Mouse (Mus musculus): Measurements from ENCODE around the gene Cyp4f18. TPM values are rescaled to one million over a fixed set of nuclear protein-coding genes. Genes with fewer than 3 reads are reported as not detected.
A peak's percentile ranks its signal among the peaks of the same experiment; 100 is the strongest.

Cyp4f18 gene
- polyA plus RNA-seq, 1 experiment from 2014 or later, result 2.6 TPM

DNA sequence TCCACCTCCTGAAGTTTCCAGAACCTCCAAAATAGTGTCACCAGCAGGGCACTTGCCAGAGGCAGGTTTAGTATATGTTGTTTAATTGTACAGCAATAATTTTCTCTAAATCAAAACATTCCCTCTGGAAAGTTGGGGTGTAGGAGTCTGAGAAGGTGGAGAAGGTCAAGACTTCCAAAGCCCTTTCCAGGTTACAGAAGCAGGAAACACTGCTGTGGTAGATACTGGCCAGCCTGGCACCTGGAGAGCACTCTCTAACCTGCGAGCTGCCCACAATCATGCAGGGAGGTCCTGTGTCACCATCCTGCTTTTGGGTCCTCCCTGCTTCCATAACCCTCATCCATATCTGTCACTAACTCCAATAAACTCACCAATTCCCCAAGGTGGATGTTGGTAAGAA is 2.7 kb downstream of the Cyp4f18 start:
- no peaks in the 10 kb centered on the region for H3K27me3 ChIP-seq (replicated peaks)
- H3K4me1 ChIP-seq (replicated peaks), result no peaks in the 10 kb centered on the region
- 76% methylated on average over 1 of the region's 1 CpGs for WGBS
- H3K9me3 ChIP-seq, result no peaks in the 10 kb centered on the region
- ATAC-seq, result no peak
- no peak overlapping the region for H3K4me2 ChIP-seq (replicated peaks)
- no peak overlapping the region for H3K4me3 ChIP-seq (replicated peaks)
- H3K9ac ChIP-seq, result no peak overlapping the region
- H3K27ac ChIP-seq, result no peak overlapping the region
- no peaks in the 10 kb centered on the region for H3K36me3 ChIP-seq

DNA sequence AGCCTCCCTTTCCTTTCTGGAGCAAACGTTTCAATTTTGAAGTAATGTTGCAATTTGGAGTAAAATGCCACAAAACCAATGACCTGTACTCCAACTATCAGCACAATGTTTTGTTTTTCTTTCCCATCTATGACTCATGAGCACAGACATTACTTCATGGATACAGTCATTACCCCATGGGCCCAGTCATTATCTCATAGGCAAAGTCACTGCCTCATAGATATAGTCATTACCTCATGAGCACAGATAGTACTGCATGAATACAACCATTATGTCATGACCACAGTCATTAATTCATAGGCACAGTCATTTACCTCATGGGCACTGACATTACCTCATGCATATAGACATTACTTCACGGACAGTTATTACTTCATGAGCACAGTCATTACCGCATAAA is 3.5 kb downstream of the Cyp4f18 start:
- Histone ChIP-seq H3K27me3 (replicated peaks) (no peaks in the 10 kb centered on the region), H3K27ac (no peak overlapping the region), H3K36me3 (no peaks in the 10 kb centered on the region), H3K9ac (no peak overlapping the region), H3K4me3 (replicated peaks) (no peak overlapping the region), H3K4me1 (replicated peaks) (no peaks in the 10 kb centered on the region), H3K9me3 (no peaks in the 10 kb centered on the region), H3K4me2 (replicated peaks) (no peak overlapping the region)
- 75% methylated on average over 3 of the region's 3 CpGs for WGBS
- no peak for ATAC-seq

DNA sequence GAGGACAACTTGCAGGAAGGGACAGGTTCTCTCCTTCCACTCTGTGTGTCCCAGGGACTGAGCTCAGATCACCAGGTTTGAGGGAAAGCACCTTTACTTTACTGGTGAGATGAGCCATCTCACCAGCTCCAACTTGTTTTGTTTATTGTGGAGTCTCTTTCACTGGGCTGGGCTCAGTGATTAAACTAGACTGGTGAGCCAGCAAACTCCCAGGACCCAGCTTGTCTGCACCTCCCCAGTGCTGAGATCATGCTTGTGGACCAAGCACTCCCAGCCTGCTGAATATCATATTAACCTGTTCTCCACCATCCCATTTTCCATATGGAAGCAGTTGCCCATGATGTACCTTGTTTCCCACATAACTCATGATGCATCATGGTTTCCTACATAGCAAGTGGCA is 6.5 kb downstream of the Cyp4f18 start:
- no peak for ATAC-seq
- no peak overlapping the region for H3K27ac ChIP-seq
- no peaks in the 10 kb centered on the region for H3K36me3 ChIP-seq
- H3K4me2 ChIP-seq (replicated peaks), result no peak overlapping the region
- H3K4me3 ChIP-seq (replicated peaks), result no peak overlapping the region
- H3K9me3 ChIP-seq, result no peaks in the 10 kb centered on the region
- no peaks in the 10 kb centered on the region for H3K4me1 ChIP-seq (replicated peaks)
- no peak overlapping the region for H3K9ac ChIP-seq
- no peaks in the 10 kb centered on the region for H3K27me3 ChIP-seq (replicated peaks)

DNA sequence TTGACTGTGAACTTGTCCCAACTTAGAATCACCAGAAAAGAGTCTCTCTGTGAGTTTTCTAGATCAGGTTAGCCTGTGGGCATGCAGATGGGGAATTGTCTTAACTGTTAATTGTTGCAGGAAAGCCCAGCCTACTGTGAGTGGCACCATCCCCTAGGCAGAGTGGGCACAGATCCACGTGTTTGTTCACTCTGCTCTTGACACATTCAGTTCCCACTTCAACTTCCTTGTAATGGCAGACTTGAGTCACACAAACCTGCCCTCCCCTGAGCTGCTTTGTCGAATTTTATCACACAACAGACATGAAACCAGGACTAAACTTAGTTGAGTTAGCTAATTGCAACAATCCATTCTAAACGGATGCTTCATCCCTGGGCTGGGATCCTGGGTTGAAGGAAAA is 9.2 kb downstream of the Cyp4f18 start:
- WGBS, result 64% methylated on average over 3 of the region's 3 CpGs
- Histone ChIP-seq H3K36me3 (no peaks in the 10 kb centered on the region), H3K4me2 (replicated peaks) (no peak overlapping the region), H3K9me3 (no peaks in the 10 kb centered on the region), H3K27me3 (replicated peaks) (no peaks in the 10 kb centered on the region), H3K4me3 (replicated peaks) (no peak overlapping the region), H3K27ac (no peak overlapping the region), H3K9ac (no peak overlapping the region), H3K4me1 (replicated peaks) (no peaks in the 10 kb centered on the region)
- ATAC-seq, result no peak

DNA sequence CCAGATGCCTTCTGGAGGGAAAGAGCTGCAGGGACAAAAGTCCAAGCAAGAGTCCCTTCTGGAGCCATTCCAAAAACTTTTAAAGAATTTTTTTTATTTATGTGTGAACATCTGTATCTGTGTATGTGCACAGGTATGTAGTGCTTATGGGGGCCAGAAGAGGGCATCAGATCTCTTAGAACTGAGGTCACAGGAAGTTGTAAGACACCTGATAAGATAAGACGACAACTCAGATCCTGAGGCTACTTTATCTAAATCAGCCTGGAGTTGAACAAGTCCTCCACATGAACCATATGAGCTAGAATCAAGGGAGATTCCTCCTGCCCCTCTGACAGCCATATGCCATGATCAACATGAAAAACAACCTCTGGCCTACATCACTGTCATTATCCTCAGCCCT is 10.0 kb downstream of the Cyp4f18 start:
- Histone ChIP-seq H3K4me2 (replicated peaks) (no peak overlapping the region), H3K4me1 (replicated peaks) (no peaks in the 10 kb centered on the region), H3K9me3 (no peaks in the 10 kb centered on the region), H3K27me3 (replicated peaks) (no peaks in the 10 kb centered on the region), H3K27ac (no peak overlapping the region), H3K36me3 (no peaks in the 10 kb centered on the region), H3K4me3 (replicated peaks) (no peak overlapping the region), H3K9ac (no peak overlapping the region)
- 68% methylated on average over 1 of the region's 1 CpGs for WGBS
- ATAC-seq, result no peak

DNA sequence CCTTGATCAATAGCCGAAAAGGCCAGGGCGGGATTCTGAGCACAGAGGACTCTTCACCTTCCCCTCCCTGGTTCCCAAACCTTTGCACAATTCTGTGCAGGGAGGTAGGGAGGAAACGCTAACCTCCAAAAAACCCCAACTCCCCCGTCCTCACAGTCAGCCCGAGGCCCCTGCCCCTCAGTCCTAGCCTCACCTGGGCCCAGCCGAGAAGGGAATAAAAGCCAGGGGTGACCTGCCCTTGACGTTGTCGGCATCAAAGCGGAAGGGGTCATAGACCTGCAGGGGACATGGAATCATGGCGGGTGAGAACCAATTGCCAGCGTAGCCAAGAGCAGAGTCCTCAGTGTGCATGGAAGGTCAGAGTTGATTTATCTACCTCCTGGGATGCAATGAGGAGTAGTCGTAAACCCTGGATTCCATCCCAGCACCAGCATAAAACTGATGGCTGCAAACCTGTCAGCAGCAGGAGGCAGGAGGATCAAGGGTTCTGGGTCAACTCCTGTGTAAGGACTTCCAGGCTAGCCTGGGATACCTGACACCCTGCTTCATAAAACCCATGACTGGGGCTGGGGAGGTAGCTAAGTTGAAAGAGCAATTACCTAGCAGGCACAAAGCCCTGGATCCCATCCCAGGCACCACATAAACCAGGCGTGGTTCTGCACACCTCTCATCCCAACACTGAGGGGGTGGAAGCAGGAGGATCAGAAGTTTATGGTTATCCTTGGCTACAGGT is 20.4 kb downstream of the Cyp4f18 start:
- Histone ChIP-seq H3K27ac (0 out of 2 replicates have a peak overlapping the region, but pooled peaks have one; percentile 36), H3K36me3 (no peaks in the 10 kb centered on the region), H3K4me1 (replicated peaks) (0 out of 2 replicates have a peak, but pooled peaks cover 2% of the 10 kb centered on the region), H3K27me3 (replicated peaks) (no peaks in the 10 kb centered on the region), H3K9me3 (no peaks in the 10 kb centered on the region), H3K4me3 (replicated peaks) (peak overlapping the region; percentile 45), H3K4me2 (replicated peaks) (peak overlapping the region; percentile 74), H3K9ac (peak overlapping the region; percentile 46)
- peak; percentile 27; the same call in 1 of the 2 replicates for ATAC-seq
- WGBS, result 49% methylated on average over 13 of the region's 13 CpGs

DNA sequence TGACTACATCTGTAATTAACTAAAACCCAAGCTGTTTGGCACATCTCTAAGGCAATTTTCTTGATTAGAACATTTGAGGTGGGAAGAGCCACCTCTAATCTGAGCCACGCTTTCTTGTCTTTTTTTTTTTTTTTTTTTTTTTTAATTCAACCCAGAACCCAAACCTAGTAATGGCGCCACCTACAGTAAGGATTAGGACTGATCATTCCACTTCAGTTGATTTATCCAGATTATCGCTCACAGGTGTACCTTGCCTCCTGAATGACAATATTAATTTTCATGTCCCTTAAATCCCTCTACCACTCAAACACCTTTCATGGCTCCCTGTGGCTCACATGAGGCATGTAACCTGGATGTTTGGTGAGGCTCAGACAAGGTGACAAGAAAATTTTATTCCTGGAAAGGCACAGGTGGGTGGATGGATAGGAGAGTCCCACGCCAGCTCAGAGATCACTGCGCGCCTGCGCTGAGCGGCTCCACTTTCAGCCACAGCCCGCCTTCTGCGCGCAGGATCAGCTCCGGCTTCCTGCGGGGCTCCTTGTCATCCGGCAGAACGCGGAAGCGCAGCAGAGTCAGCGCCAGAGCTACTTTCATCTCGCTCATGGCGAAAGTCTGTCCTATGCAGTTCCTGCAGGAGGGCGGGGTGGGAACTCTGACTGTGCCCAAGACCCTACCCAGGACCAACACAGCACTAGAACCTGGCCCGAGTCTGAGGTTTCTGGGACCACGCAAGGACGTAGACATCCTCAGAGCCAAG is 21.1 kb downstream of the Cyp4f18 start:
- ATAC-seq, result peak; percentile 94
- 0 out of 2 replicates have a peak overlapping the region, but pooled peaks have one; percentile 36 for H3K27ac ChIP-seq
- peak overlapping the region; percentile 45 for H3K4me3 ChIP-seq (replicated peaks)
- 0 out of 2 replicates have a peak, but pooled peaks cover 2% of the 10 kb centered on the region for H3K4me1 ChIP-seq (replicated peaks)
- no peaks in the 10 kb centered on the region for H3K9me3 ChIP-seq
- no peaks in the 10 kb centered on the region for H3K36me3 ChIP-seq
- peak overlapping the region; percentile 46 for H3K9ac ChIP-seq
- H3K27me3 ChIP-seq (replicated peaks), result no peaks in the 10 kb centered on the region
- H3K4me2 ChIP-seq (replicated peaks), result peak overlapping the region; percentile 74
- WGBS, result 13% methylated on average over 24 of the region's 24 CpGs

DNA sequence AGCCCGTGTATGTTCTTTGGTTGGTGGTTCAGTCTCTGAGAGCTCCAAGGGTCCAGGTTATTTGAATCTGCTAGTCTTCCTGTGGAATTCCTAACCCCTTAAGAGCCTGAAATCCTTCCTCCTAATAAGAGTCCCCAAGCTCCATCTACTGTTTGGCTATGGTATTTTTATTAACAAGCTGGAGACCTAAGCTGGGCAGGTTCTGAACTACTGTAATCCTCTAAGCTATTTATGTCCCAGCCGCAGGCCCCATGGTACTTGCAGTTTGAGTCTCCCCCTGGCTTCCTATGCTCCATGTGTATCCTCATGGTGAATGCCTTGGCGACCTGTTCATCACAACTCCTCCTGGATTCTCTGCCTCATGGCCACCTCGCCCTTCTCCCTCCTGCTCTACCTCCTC is 24.8 kb downstream of the Cyp4f18 start:
- H3K4me3 ChIP-seq (replicated peaks), result no peak overlapping the region
- H3K4me1 ChIP-seq (replicated peaks), result 0 out of 2 replicates have a peak, but pooled peaks cover 2% of the 10 kb centered on the region
- H3K36me3 ChIP-seq, result no peaks in the 10 kb centered on the region
- no peak overlapping the region for H3K9ac ChIP-seq
- H3K9me3 ChIP-seq, result no peaks in the 10 kb centered on the region
- no peak overlapping the region for H3K4me2 ChIP-seq (replicated peaks)
- H3K27me3 ChIP-seq (replicated peaks), result no peaks in the 10 kb centered on the region
- WGBS, result 53% methylated on average over 4 of the region's 4 CpGs
- H3K27ac ChIP-seq, result no peak overlapping the region
- no peak for ATAC-seq

DNA sequence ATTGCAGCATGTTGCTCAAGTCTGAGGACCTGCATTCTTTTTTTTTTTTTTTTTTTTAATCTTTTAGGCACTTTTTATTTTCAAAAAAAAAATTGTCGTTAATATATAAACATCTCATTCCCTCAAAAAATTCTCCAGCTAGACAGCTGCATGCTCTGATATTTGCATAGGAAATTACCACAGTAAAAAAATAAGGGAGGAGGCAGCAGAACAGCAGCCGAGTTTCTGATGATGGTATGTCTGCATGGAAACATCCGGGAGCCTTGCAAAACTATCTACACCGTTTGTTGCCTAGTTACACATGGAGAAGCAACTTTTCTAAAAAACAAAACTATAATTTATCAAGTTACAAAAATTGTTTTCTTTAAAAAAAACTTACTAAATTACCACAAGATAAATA is 28.0 kb downstream of the Cyp4f18 start:
- 66% methylated on average over 4 of the region's 4 CpGs for WGBS
- Histone ChIP-seq H3K4me3 (replicated peaks) (no peak overlapping the region), H3K27ac (no peak overlapping the region), H3K27me3 (replicated peaks) (no peaks in the 10 kb centered on the region), H3K9ac (no peak overlapping the region), H3K4me2 (replicated peaks) (no peak overlapping the region), H3K36me3 (no peaks in the 10 kb centered on the region), H3K9me3 (no peaks in the 10 kb centered on the region), H3K4me1 (replicated peaks) (no peaks in the 10 kb centered on the region)
- no peak for ATAC-seq

DNA sequence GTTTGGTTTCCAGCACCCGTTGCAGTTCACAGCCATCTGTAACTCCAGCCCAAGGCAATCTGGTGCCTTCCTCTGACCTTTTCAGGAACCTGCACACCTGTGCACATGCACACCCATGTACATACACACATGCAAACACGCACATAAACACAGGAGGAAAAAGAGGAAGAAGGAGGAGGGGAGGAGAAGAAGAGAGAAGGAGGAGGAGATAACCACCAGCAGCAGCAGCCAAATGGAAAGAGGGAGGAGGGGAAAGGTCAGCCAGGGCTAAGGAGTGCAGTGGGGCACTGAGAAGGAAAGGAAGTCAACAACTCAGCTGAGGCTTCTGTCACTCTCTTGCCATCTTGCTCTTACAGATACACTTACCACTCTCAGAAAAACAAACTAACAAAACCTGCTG is 28.4 kb downstream of the Cyp4f18 start:
- Histone ChIP-seq H3K4me1 (replicated peaks) (no peaks in the 10 kb centered on the region), H3K9me3 (no peaks in the 10 kb centered on the region), H3K27ac (no peak overlapping the region), H3K9ac (no peak overlapping the region), H3K4me3 (replicated peaks) (no peak overlapping the region), H3K27me3 (replicated peaks) (no peaks in the 10 kb centered on the region), H3K36me3 (no peaks in the 10 kb centered on the region), H3K4me2 (replicated peaks) (no peak overlapping the region)
- 60% methylated on average over 2 of the region's 2 CpGs for WGBS
- ATAC-seq, result no peak

DNA sequence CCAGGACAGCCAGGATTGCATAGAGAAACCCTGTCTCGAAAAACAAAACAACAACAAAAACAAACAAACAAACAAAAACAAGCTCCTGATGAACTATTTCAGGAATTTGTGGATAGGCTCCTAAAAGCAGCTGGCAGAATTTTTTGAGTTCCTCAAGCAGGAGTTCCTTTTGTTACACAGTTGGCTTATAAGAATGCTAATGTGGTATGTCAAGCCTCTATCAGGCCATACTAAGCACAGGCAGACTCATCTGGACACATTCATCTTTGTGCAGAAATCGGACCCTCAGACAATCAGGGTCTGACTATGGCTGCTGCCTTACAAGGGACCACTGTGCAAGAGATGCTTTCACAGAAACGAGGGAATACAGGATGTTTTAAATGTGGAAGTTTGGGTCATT is 35.2 kb downstream of the Cyp4f18 start:
- no peaks in the 10 kb centered on the region for H3K9me3 ChIP-seq
- H3K27me3 ChIP-seq (replicated peaks), result no peaks in the 10 kb centered on the region
- H3K9ac ChIP-seq, result no peak overlapping the region
- H3K4me1 ChIP-seq (replicated peaks), result no peaks in the 10 kb centered on the region
- WGBS, result 81% methylated on average over 3 of the region's 3 CpGs
- no peak overlapping the region for H3K4me2 ChIP-seq (replicated peaks)
- ATAC-seq, result no peak
- H3K4me3 ChIP-seq (replicated peaks), result no peak overlapping the region
- H3K27ac ChIP-seq, result no peak overlapping the region
- no peaks in the 10 kb centered on the region for H3K36me3 ChIP-seq

DNA sequence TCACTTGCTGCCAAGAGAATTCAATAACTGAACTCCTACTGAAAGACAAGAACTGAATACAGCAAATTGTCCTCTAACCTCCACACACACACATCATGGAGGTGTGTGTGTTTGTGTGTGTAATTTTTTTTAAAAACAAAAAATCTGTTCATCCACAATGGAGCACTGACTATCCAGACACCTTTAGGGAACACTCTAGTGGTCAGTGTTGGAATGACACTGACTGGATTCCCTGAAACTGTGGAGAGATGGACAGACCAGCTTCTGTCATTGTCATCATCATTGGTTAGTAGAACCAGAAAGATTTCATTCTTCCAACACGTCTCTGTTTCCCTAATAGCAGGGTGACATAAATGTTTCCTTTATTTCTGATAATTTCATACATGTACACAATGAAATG is 37.5 kb downstream of the Cyp4f18 start:
- Histone ChIP-seq H3K36me3 (peaks cover 17% of the 10 kb centered on the region), H3K4me3 (replicated peaks) (no peak overlapping the region), H3K27me3 (replicated peaks) (no peaks in the 10 kb centered on the region), H3K27ac (no peak overlapping the region), H3K9me3 (no peaks in the 10 kb centered on the region; the same call in 1 of the 2 replicates), H3K9ac (no peak overlapping the region), H3K4me2 (replicated peaks) (no peak overlapping the region), H3K4me1 (replicated peaks) (no peaks in the 10 kb centered on the region)
- 66% methylated on average over 1 of the region's 1 CpGs for WGBS
- ATAC-seq, result no peak; the same call in 1 of the 2 replicates

Data from intestine, embryonic 15.5 days (tissue).